Mouse (Mus musculus) neural tube, embryonic 13.5 days (tissue): ENCODE measurements around the gene Crtac1. TPM values are rescaled to one million over a fixed set of nuclear protein-coding genes. Genes with fewer than 3 reads are reported as not detected.

ENCODE experiments used
- ATAC-seq: fragments of 200-750 bp; cut with Nextera tagmentation; 2 replicates; pipeline ENCODE4 v1.8.0; 2017; ENCODE audit warnings: low read depth, mild to moderate bottlenecking, moderate TSS enrichment, moderate library complexity
- H3K27ac ChIP-seq: fragments of 300-500 bp; sonication (generic); replicated peaks from 2 replicates; pipeline ENCODE4 v1.5.1; 2015; ENCODE audit warnings: moderate library complexity, mild to moderate bottlenecking, inconsistent platforms
- H3K27me3 ChIP-seq: fragments of 300-500 bp; sonication (generic); 2 replicates; pipeline ENCODE4 v1.6.1; 2015; ENCODE audit warnings: mild to moderate bottlenecking, inconsistent platforms
- H3K36me3 ChIP-seq: fragments of 300-500 bp; sonication (generic); 2 replicates; pipeline ENCODE4 v1.6.1; 2015; ENCODE audit warnings: mild to moderate bottlenecking, inconsistent platforms
- H3K4me1 ChIP-seq: fragments of 300-500 bp; sonication (generic); replicated peaks from 2 replicates; pipeline ENCODE4 v1.6.1; 2015; ENCODE audit warnings: inconsistent platforms
- H3K4me2 ChIP-seq: fragments of 300-500 bp; sonication (generic); 2 replicates; pipeline ENCODE4 v1.6.1; 2015; ENCODE audit warnings: inconsistent platforms, mild to moderate bottlenecking, moderate library complexity
- H3K4me3 ChIP-seq: fragments of 300-500 bp; sonication (generic); 2 replicates; pipeline ENCODE4 v1.5.1; 2015; ENCODE audit warnings: mild to moderate bottlenecking, inconsistent platforms
- H3K9ac ChIP-seq: fragments of 300-500 bp; sonication (generic); 2 replicates; pipeline ENCODE4 v1.6.1; 2015; ENCODE audit warnings: moderate library complexity, mild to moderate bottlenecking, inconsistent platforms
- H3K9me3 ChIP-seq: fragments of 300-500 bp; sonication (generic); 2 replicates; pipeline ENCODE4 v1.6.1; 2016; ENCODE audit warnings: inconsistent platforms
- WGBS: fragments of 180-500 bp; shearing (Covaris S2); methylation state at CpG from one replicate; pipeline ENCODE4 v1.1.7; 2015; 5-methylcytosine and 5-hydroxymethylcytosine counted together
- polyA plus RNA-seq: library from polyadenylated mRNA; unstranded; fragments of >200 nt; fragmentation: Nextera tagmentation; extraction: Ambion mirVana; gene quantifications from 2 replicates; pipeline ENCODE4 v1.2.1, GENCODE M21; 2015

Gene Crtac1
- polyA plus RNA-seq, 1 experiment from 2014 or later = 59.6 TPM

DNA sequence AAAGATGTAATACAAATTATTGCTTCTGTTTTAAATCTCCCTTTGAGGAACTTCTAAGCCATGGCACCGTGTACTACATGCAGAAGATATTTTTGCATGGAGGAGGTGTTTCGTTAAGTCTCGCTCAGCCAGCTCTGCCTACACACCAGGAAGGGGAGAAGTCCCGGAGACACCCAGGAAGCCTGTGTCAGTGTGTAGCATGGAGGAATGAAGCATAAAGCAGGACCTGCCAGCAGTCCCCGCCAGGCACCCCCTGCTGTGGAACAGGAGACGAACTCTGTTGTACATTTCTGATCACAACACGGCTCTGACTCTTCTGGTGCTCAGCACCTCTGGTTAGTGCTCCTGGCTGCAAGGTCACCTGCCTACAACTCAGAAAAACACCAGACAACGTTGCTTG lies 51.8 kb downstream of the Crtac1 start:
- Histone ChIP-seq H3K27ac (0 out of 2 replicates have a peak overlapping the region, but pooled peaks have one; percentile 79), H3K4me3 (no peak overlapping the region), H3K9me3 (no peaks in the 10 kb centered on the region), H3K4me1 (peaks cover 38% of the 10 kb centered on the region), H3K9ac (no peak overlapping the region; the same call in 1 of the 2 replicates), H3K36me3 (no peaks in the 10 kb centered on the region), H3K27me3 (no peaks in the 10 kb centered on the region), H3K4me2 (no peak overlapping the region)
- 40% methylated on average over 8 of the region's 8 CpGs for WGBS
- ATAC-seq = no peak

GRCm38 (mm10) chr19:42377206-42377605 lies 54.4 kb downstream of the Crtac1 start:
- ATAC-seq = no peak
- no peaks in the 10 kb centered on the region for H3K27me3 ChIP-seq
- H3K4me2 ChIP-seq = no peak overlapping the region
- H3K4me3 ChIP-seq = no peak overlapping the region
- no peaks in the 10 kb centered on the region for H3K9me3 ChIP-seq
- H3K9ac ChIP-seq = no peak overlapping the region
- peaks cover 34% of the 10 kb centered on the region for H3K4me1 ChIP-seq
- no peaks in the 10 kb centered on the region for H3K36me3 ChIP-seq
- 86% methylated on average over 3 of the region's 3 CpGs for WGBS
- H3K27ac ChIP-seq = no peak overlapping the region

DNA sequence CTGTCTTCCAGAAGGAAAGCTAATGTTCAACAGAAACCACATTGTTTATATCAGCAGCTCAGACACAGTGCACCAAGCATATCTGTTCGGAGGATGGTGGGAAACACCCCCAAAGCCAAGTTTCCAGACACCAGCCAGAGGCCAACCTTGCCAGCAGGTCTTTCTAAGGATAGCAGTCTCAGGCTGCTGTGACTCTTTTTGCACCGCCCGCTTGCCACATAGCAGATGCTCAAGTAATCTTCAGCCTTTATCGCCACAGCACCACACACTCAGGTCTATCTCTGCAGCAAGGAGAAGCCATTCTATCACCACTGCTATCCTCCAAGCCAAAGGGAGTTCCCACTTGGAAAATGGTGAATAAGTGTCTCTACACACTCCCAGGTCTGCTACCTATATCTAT lies 68.0 kb downstream of the Crtac1 start:
- Histone ChIP-seq H3K36me3 (no peaks in the 10 kb centered on the region), H3K9me3 (no peaks in the 10 kb centered on the region), H3K4me3 (no peak overlapping the region), H3K4me1 (peaks cover 16% of the 10 kb centered on the region), H3K4me2 (no peak overlapping the region), H3K27ac (no peak overlapping the region), H3K27me3 (no peaks in the 10 kb centered on the region), H3K9ac (no peak overlapping the region)
- no peak for ATAC-seq
- 88% methylated on average over 4 of the region's 4 CpGs for WGBS

DNA sequence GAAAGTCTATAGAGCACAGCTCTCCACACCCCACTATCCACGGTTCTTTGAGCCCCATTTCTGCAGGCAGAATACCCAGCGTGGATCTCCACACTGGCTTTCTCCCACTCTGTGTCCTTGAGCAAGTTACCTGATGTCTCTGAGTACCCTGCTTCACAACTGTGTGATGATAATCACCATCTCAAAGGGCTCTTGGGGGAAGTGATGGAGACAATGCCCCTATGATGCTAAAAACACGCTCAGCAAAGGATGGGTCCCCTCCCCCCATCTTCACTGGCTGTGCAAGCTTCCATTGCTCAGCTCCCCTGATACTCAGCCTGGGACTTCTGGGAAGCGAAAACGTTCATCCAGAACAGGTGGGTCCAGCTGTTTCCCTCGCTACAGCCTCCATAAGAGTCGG lies 73.2 kb downstream of the Crtac1 start:
- WGBS = 52% methylated on average over 7 of the region's 7 CpGs
- ATAC-seq = no peak
- H3K27ac ChIP-seq = no peak overlapping the region

DNA sequence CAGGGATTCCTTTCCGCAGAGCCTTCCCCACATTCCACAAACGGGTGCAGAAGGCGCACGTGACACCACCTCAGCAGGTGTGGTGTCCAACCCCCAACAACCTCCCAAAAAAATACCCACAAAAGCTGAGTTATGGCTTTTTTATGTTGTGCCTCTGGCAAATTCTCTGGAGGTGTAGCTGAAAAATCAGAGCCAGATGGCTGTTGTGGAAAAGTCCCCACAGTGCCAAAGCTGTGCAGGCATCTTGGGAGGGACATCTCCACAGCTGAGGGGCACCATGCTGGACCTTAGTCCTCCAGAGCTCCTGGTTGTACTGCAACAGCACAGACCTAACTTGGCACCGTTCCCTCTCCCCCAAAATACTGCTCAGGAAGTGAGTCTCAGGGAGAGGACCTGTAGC lies 74.7 kb downstream of the Crtac1 start:
- Histone ChIP-seq H3K4me3 (no peak overlapping the region), H3K9me3 (no peaks in the 10 kb centered on the region), H3K27ac (no peak overlapping the region), H3K4me1 (peaks cover 37% of the 10 kb centered on the region), H3K27me3 (no peaks in the 10 kb centered on the region), H3K9ac (no peak overlapping the region), H3K36me3 (no peaks in the 10 kb centered on the region), H3K4me2 (no peak overlapping the region)
- 80% methylated on average over 5 of the region's 5 CpGs for WGBS
- 0 out of 2 replicates have a peak, but pooled peaks have one; percentile 29 for ATAC-seq

More for the DNA sequence above, 73.2 kb downstream of the Crtac1 start:
- Histone ChIP-seq H3K9me3 (no peaks in the 10 kb centered on the region), H3K4me2 (no peak overlapping the region), H3K36me3 (no peaks in the 10 kb centered on the region), H3K4me3 (no peak overlapping the region), H3K4me1 (peaks cover 40% of the 10 kb centered on the region), H3K27me3 (no peaks in the 10 kb centered on the region), H3K9ac (no peak overlapping the region)

DNA sequence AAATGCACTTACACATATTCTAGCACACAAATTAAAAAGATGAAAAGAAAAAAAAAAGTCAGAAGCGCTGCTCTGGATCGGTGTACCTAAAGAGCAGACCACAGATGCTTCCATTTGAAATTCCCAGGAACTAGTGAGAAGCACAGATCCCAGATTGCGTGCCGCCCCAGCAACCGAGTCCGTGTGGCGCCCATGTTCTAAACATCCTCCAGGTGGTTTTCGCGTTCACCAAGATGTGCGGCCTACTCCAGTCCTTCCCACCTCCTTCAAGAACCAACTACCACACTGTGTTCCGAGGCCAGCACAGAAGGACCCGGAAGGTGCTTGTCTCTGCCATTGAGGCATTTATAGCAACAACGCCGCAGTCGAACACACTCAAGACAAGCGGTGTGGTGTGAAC lies 76.1 kb downstream of the Crtac1 start:
- Histone ChIP-seq H3K4me2 (no peak overlapping the region), H3K27me3 (no peaks in the 10 kb centered on the region), H3K9me3 (no peaks in the 10 kb centered on the region), H3K36me3 (no peaks in the 10 kb centered on the region), H3K27ac (no peak overlapping the region), H3K9ac (no peak overlapping the region), H3K4me1 (peaks cover 37% of the 10 kb centered on the region), H3K4me3 (no peak overlapping the region)
- WGBS = 92% methylated on average over 16 of the region's 16 CpGs
- no peak for ATAC-seq

DNA sequence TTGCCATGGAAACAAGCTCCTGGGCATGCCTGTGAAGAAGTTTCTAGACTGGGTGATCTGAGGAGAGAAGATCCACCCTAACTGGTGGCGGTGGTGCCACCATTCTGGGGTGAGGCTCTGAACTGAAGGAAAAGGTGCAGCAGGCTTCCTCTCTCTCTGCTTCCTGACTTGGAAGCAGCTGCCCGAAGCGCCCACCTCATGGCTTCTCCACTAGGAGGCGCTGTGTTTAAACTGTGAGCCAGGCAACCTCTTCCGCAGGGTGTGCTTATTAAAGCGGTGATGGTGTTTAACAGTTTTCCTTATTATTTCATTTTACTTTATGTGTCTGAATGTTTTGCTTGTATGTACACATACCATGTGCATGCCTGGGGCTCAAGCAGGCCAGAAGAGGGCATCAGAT lies 90.4 kb downstream of the Crtac1 start:
- 52% methylated on average over 6 of the region's 6 CpGs for WGBS

DNA sequence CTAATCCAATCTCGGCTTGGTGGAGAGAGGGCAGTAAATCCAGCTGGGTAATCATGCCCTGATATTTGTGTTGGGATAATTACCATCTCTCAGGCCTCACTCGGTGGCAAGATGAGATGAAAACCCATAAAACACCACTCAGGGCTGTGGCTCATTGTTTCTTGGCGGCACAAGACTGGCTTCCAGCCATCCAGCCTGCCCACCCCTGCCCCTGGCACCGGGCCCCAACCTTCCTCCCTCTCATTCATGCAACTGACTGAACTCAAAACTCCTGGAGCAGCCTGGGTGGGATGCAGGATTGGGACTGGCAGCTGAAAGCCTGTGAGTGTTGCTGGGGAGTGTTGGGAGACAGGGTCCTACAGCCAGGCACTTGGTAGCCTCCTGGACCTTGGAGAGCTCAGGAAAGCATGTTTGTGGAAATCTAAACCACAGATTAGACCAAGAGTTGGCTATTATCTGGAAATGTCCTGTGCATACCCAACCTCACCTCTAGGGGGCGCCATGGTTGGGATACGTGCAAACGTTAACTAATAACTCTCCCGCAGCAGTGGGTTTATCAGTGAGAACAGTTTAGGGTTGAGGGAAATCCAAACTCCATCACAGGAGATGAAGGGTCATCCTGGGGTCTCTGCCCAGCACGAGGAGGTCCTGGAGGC lies 99.4 kb downstream of the Crtac1 start:
- Histone ChIP-seq H3K27ac (peak overlapping the region; percentile 24; the same call in 1 of the 2 replicates), H3K9ac (no peak overlapping the region), H3K36me3 (no peaks in the 10 kb centered on the region), H3K9me3 (no peaks in the 10 kb centered on the region), H3K4me1 (peaks cover 16% of the 10 kb centered on the region), H3K4me3 (no peak overlapping the region), H3K4me2 (no peak overlapping the region), H3K27me3 (no peaks in the 10 kb centered on the region)
- ATAC-seq = peak; percentile 52; the same call in 1 of the 2 replicates
- WGBS = 32% methylated on average over 9 of the region's 9 CpGs

More for the DNA sequence above, 90.4 kb downstream of the Crtac1 start:
- no peaks in the 10 kb centered on the region for H3K27me3 ChIP-seq
- H3K9ac ChIP-seq = no peak overlapping the region
- no peak overlapping the region for H3K4me2 ChIP-seq
- no peaks in the 10 kb centered on the region for H3K9me3 ChIP-seq
- no peaks in the 10 kb centered on the region for H3K4me1 ChIP-seq
- no peak overlapping the region for H3K4me3 ChIP-seq
- H3K27ac ChIP-seq = no peak overlapping the region
- ATAC-seq = no peak
- no peaks in the 10 kb centered on the region for H3K36me3 ChIP-seq

GRCm38 (mm10) chr19:42331446-42331845 lies 100.1 kb downstream of the Crtac1 start:
- no peak for ATAC-seq
- H3K4me3 ChIP-seq = no peak overlapping the region
- no peak overlapping the region for H3K9ac ChIP-seq
- no peaks in the 10 kb centered on the region for H3K9me3 ChIP-seq
- no peaks in the 10 kb centered on the region for H3K27me3 ChIP-seq
- H3K4me2 ChIP-seq = no peak overlapping the region
- peak overlapping the region; percentile 49; the same call in 1 of the 2 replicates for H3K27ac ChIP-seq
- WGBS = 88% methylated on average over 7 of the region's 7 CpGs
- no peaks in the 10 kb centered on the region for H3K36me3 ChIP-seq
- peaks cover 23% of the 10 kb centered on the region for H3K4me1 ChIP-seq

DNA sequence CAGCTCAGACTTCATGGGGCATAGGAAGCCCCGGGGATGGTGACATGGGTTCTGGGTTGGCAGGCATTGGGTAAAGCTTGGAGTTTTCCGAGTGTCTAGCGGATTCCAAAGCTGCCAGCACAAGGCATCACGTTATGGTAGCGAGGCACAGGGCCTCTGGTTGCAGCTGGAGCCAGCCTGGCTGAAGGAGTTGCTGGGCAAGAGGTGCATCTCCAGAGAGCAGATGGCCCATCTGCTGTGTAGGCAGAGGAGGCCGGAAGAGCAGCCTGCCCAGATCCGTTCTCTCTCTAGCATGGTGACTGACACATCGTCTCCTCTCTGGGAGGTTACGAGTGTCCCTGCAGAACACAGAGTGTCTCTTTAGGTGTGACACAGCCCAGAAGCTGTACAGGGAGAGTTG lies 103.4 kb downstream of the Crtac1 start:
- Histone ChIP-seq H3K36me3 (no peaks in the 10 kb centered on the region), H3K27ac (0 out of 2 replicates have a peak overlapping the region, but pooled peaks have one; percentile 33), H3K4me3 (no peak overlapping the region), H3K9me3 (no peaks in the 10 kb centered on the region), H3K27me3 (no peaks in the 10 kb centered on the region), H3K9ac (no peak overlapping the region), H3K4me2 (no peak overlapping the region), H3K4me1 (peaks cover 29% of the 10 kb centered on the region)
- 64% methylated on average over 9 of the region's 9 CpGs for WGBS
- 0 out of 2 replicates have a peak, but pooled peaks have one; percentile 23 for ATAC-seq

DNA sequence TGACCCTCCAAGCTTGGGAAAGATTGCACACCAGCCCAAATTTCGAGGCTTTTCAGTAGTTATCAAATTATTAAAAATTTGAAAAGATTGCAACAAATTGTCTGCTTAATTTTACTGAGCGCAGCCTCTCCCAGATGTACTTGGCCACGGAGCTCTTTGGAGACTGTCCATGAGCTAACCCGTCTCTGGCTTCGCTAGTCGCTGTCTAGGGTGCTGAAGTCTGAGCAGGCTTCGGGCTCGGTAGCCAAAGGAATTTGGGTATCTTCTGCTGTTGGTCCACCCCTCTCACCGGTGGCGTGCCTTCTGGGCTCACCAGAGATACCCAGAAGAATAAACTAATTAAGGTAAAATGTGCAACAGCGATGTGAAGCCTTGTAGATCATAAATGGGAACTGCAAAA lies 105.7 kb downstream of the Crtac1 start:
- Histone ChIP-seq H3K4me3 (no peak overlapping the region), H3K9ac (no peak overlapping the region), H3K9me3 (no peaks in the 10 kb centered on the region), H3K4me1 (peaks cover 26% of the 10 kb centered on the region), H3K27ac (no peak overlapping the region), H3K4me2 (no peak overlapping the region), H3K27me3 (no peaks in the 10 kb centered on the region; the same call in 1 of the 2 replicates), H3K36me3 (no peaks in the 10 kb centered on the region)
- 13% methylated on average over 11 of the region's 11 CpGs for WGBS
- ATAC-seq = no peak

GRCm38 (mm10) chr19:42322357-42323090 lies 109.1 kb downstream of the Crtac1 start:
- H3K27ac ChIP-seq = no peak overlapping the region
- H3K9me3 ChIP-seq = no peaks in the 10 kb centered on the region
- no peak for ATAC-seq
- no peaks in the 10 kb centered on the region for H3K36me3 ChIP-seq
- H3K9ac ChIP-seq = no peak overlapping the region
- H3K4me3 ChIP-seq = no peak overlapping the region
- 46% methylated on average over 12 of the region's 12 CpGs for WGBS
- no peaks in the 10 kb centered on the region; the same call in 1 of the 2 replicates for H3K27me3 ChIP-seq
- no peak overlapping the region for H3K4me2 ChIP-seq
- H3K4me1 ChIP-seq = peaks cover 43% of the 10 kb centered on the region
